Mouse (Mus musculus) lung, adult 2 months (tissue): ENCODE results near the gene Rabep1. TPM values are rescaled to one million over a fixed set of nuclear protein-coding genes. Genes with fewer than 3 reads are reported as not detected.
"Not testable (repeated sequence)": the region's sequence is repeated elsewhere in the genome, so short reads cannot be mapped to it uniquely, and the experiment has no call there.

Source experiments
- DNase-seq: peaks from one replicate; pipeline ENCODE4 v3.0.0; 2022
- H3K4me1 ChIP-seq: fragments of 200-500 bp; 2 replicates; pipeline ENCODE4 v1.6.1; 2011; ENCODE audit warnings: low read length; ENCODE audit not compliant: control insufficient read depth, insufficient read depth
- H3K4me3 ChIP-seq: fragments of 200-500 bp; replicated peaks from 2 replicates; pipeline ENCODE3; 2011; ENCODE audit warnings: low read depth, mild to moderate bottlenecking, control low read depth, low read length; ENCODE audit errors: extremely low read depth
- CTCF ChIP-seq: fragments of 200-500 bp; IDR thresholded peaks from 2 replicates; pipeline ENCODE4 v1.5.1; 2011; ENCODE audit warnings: mild to moderate bottlenecking, low read length, control low read depth; ENCODE audit not compliant: insufficient read depth
- POLR2A ChIP-seq: fragments of 200-500 bp; IDR thresholded peaks from 2 replicates; pipeline ENCODE4 v1.6.1; 2011; ENCODE audit warnings: low read depth, mild to moderate bottlenecking, control low read depth, low read length, borderline replicate concordance; ENCODE audit errors: extremely low read depth
- WGBS: fragments of 180-500 bp; shearing (Covaris S2); methylation state at CpG from one replicate; pipeline ENCODE4 v1.1.7; 2018; 5-methylcytosine and 5-hydroxymethylcytosine counted together
- polyA plus RNA-seq: library from polyadenylated mRNA; depleted of rRNA; stranded (reverse); fragments of >200 nt; gene quantifications from 2 replicates; pipeline ENCODE4 v1.2.3, GENCODE M21; 2012

Gene Rabep1
- polyA plus RNA-seq, 1 experiment = 3.4 TPM

DNA sequence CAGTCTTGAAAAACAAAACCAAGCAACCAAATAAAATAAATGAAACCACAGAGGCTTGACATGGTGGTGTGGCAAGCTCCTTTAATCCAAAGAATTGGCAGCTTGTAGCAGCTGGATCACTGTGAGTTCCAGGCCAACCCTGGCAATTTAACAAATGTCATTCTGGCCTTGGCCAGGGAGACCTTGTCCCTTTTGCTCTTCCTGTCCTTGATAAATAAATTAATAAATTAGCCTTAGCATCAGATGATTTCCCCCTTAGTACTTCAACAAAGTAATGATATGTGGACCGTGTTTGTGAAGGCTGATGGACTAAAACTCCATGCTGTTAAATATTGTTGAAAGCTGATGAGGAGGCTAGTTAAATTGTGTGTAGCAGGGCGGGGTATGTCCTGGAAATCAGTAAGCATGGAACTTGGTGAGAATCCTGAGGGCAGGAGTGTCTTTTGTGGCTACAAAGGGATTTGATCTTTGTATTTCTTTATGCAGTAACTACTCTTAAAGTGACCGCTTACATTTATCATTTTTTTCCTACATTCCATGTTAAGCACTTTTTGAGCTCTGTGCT lies 27.3 kb downstream of the Rabep1 start:
- DNase-seq = no peak
- H3K4me1 ChIP-seq = peaks cover 13% of the 10 kb centered on the region
- TF ChIP-seq POLR2A (no peak), CTCF (no peak)
- 60% methylated on average over 3 of the region's 3 CpGs for WGBS
- H3K4me3 ChIP-seq = no peak overlapping the region

DNA sequence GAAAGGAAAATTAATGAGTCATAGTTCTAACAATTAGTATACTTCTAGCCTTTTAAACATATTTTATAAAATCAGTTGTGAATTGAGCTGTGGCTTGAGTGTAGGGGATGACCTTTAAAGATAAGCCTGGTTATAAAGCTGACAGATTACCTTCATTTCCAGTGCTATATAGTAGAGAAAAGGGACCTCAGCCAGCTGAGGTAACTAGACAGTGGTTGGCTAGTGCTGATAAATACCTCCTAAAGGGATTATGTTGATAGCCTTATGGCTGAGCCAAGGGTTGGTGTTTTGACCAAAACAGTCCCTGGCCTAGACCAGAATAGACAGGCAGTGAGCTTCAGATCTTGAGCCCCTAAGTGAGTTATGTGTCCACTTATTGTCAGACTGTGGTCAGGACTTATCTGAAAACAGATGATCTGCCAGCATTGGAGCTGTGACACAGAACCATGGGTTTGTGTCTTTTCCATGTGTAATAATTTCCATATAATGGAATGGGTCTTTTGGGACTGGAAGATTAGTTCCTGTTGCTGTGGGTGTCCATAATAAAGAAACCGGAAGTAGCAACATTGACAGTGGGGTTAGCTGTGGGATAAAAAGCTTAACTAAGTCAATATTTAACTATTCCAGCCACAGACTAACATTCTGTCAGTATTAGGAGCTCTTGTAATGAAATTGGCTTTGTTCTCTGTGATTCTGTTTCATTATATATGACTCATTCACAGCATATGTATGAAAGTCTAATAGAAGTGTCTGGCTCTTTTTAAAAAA lies 29.5 kb downstream of the Rabep1 start:
- no peak for DNase-seq
- Histone ChIP-seq H3K4me1 (peaks cover 13% of the 10 kb centered on the region), H3K4me3 (no peak overlapping the region)
- TF ChIP-seq POLR2A (no peak), CTCF (no peak)
- WGBS = 61% methylated on average over 1 of the region's 1 CpGs

DNA sequence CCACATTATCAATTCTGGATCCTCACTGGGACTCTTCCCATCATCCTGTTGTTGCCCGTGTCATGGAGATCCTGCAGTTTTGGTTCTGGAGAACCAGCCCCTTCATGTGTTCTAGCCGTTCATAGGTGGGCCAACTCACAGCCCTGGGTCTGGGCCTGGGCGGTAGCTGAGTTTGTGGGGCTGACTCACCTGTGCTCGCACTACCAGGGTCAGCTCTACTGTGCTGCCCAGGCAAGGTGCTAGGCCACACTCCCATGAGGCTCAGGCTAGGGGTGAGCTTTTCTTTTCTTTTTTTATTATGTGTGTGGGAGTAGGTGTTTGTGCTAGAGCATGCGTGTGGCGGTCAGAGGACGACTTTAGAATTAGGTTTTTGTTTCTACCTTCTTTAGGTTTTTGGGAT lies 33.1 kb downstream of the Rabep1 start:
- no peak overlapping the region for H3K4me3 ChIP-seq
- peaks cover 4% of the 10 kb centered on the region for H3K4me1 ChIP-seq
- DNase-seq = no peak
- 95% methylated on average over 7 of the region's 7 CpGs for WGBS
- no peak for TF ChIP-seq CTCF
- no peak for TF ChIP-seq POLR2A

DNA sequence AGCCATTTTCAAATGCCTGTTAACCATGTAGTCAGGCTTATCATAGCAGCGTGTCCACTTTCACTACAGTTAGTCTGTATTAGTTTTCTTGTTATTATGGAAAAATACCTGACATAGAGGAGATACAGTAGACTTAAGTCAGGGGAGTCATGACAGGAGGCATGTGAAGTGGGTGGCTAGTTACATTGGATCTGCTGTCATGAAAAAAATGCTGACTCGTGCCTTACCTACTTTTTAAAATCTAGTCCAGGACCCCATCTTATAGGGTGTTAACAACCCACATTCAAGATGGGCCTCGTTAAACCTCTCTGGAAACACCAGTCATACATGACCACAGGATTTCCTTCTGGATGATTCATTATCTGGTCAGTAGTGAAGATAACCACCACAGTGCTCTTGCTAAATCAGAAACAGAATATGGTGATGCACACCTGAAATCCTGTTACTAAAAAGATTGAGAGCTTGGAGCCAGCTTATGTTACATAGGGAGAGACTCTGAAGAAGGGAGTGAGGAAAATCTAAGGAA lies 38.4 kb downstream of the Rabep1 start:
- WGBS = 87% methylated on average over 3 of the region's 3 CpGs
- no peak for DNase-seq
- TF ChIP-seq POLR2A = no peak
- no peak for TF ChIP-seq CTCF
- no peaks in the 10 kb centered on the region for H3K4me1 ChIP-seq
- H3K4me3 ChIP-seq = no peak overlapping the region

DNA sequence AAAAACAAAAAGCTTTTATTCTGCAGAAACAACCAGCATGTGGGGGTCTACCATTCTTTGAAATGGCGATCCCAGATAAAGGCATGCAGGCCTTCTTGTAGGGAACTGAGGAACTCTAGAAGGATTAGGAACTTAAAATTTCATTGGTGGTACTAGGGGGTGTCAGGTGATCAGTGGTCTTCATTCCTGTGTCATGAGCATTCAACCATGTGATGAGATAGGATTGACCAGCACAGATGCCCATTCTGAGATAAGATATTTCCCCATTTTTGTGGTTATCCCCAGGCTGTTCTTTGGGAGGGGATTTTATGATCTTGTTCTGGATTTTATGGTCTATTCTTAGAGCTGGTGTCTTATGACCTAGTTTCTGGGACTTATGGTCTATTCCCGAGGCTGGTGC lies 46.1 kb downstream of the Rabep1 start:
- 90% methylated on average over 2 of the region's 2 CpGs for WGBS
- no peaks in the 10 kb centered on the region for H3K4me1 ChIP-seq
- TF ChIP-seq CTCF = no peak
- no peak for TF ChIP-seq POLR2A

DNA sequence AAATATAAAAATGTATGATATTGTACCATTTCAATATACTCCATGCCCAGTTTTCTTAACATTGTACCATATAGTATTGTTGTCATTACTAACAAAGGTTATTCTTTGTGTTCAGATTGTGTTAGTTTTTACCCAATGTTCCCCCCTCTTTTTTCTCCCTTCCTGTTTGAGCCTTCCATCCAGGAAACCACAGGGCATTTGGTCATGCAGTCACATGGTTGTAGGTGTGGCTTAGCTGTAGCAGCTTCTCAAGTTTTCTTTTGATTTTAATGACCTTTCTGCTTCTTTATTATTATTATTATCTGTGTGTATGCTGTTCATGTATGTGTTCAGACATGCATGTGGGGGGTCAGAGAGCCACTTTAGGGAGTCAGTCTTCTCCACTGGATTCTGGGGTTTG lies 47.0 kb downstream of the Rabep1 start:
- DNase-seq = no peak
- no peak overlapping the region for H3K4me3 ChIP-seq
- TF ChIP-seq POLR2A = no peak
- TF ChIP-seq CTCF = no peak
- H3K4me1 ChIP-seq = no peaks in the 10 kb centered on the region

More for the DNA sequence above, 46.1 kb downstream of the Rabep1 start:
- DNase-seq = no peak
- H3K4me3 ChIP-seq = no peak overlapping the region

DNA sequence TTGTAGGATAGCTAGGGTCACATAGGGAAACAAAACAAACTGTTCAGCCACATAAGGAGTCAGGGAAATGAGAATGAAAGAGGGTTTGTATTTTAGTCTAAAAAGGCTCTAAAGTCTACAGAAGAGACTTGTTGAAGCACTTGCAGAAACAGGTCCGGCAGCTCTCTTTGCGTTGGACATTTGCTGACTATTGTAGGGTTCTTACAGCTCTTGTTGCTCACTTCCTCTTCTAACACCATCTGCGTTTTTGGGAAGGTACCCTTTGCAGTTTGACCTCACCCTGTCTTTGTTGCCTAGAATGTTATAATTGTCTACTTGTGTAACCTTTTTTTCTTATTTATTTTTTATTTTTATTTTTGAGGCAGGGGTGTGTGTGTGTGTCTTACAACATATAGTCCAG lies 53.1 kb downstream of the Rabep1 start:
- DNase-seq = no peak
- TF ChIP-seq POLR2A = no peak
- TF ChIP-seq CTCF = no peak
- WGBS = 60% methylated on average over 3 of the region's 3 CpGs
- no peaks in the 10 kb centered on the region; the same call in 1 of the 2 replicates for H3K4me1 ChIP-seq
- no peak overlapping the region for H3K4me3 ChIP-seq

DNA sequence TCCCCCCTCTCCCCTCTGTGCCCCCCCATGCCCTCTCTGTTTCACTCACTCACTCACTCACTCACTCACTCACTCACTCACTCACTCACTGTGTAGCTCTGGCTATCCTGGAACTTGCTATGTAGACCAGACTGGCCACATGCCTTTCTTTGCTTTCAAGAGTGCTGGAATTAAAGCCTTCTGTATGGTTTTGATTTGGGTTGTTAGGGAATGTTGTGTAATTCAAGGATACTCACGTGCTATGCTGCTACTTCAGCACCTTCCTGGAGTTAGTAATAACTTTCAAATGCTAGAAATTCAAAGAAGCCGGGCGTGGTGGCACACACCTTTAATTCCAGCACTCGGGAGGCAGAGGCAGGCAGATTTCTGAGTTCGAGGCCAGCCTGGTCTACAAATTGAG lies 53.6 kb downstream of the Rabep1 start:
- not testable (repeated sequence) for DNase-seq, H3K4me3 ChIP-seq, H3K4me1 ChIP-seq
- WGBS = 75% methylated on average over 5 of the region's 5 CpGs

DNA sequence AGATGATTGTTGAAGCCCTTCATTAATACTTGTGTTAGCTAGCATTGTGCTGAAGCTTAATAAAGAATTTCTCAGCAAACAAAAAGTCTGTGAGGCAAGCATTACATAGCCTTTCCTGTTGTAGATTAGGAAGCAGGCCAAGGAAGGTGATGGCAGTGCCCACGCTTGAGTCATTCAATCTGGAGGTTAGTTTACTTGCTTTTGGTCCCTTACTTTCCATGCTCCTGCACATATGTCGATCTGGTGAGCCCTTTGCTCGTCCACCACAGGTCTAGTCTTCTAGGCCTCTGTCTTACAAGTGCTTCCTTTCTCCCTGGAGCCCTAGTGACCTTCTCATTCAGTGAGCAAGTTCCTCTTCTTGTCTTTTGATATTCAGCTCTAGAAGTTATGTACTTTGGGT lies 62.1 kb downstream of the Rabep1 start:
- Histone ChIP-seq H3K4me1 (0 out of 2 replicates have a peak, but pooled peaks cover 2% of the 10 kb centered on the region), H3K4me3 (no peak overlapping the region)
- no peak for TF ChIP-seq POLR2A
- no peak for TF ChIP-seq CTCF
- DNase-seq = no peak
- 61% methylated on average over 3 of the region's 3 CpGs for WGBS

DNA sequence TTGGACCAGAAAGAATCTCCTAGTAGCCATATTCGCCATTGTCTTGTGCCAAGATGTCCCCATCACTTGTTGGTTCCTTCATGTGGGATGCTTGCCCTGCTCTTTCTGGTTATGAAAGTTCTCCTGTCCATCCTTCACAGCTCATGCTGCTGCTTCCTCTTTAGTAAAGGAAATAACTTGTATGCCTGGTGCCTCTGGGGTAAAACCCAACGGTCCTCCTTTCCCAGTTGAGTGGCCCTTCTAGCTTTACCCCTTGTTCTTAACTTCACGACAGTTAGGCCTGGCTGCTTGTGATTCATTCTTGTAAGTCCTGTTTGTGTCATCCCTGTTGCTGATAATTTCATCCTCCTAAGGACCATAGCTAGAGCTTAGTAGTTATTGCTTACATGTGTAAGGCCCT lies 66.7 kb downstream of the Rabep1 start:
- no peak for DNase-seq
- H3K4me1 ChIP-seq = 0 out of 2 replicates have a peak, but pooled peaks cover 2% of the 10 kb centered on the region
- H3K4me3 ChIP-seq = no peak overlapping the region
- 89% methylated on average over 3 of the region's 3 CpGs for WGBS
- TF ChIP-seq CTCF (no peak), POLR2A (no peak)

DNA sequence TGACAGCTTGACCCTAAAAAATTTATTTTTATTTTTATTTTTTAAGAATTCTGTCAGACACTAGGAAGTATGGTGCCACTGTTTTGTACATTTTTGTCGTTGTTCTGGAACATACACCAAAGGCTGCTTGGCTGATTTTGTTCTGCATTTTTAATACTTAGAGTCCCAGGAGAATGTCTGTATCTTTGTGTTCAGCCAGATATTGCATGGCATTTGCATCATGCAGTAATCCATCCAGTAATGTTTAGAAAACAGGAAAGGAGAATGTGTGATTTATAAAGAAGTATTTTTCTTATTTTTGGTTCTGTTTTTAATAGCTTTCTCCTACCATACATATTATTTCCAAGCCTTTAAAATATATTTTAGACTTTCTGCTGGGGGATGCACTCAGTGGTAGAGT lies 67.3 kb downstream of the Rabep1 start:
- Histone ChIP-seq H3K4me3 (no peak overlapping the region), H3K4me1 (no peaks in the 10 kb centered on the region)
- TF ChIP-seq CTCF (no peak), POLR2A (no peak)
- no peak for DNase-seq
- WGBS = 79% methylated on average over 1 of the region's 1 CpGs
